In genomic region chr11:69395235-69395633, GRCm38 (mm10) we compare ENCODE assay signal across 8 mouse cellular contexts. TPM values are rescaled to one million over a fixed set of nuclear protein-coding genes. Genes with fewer than 3 reads are reported as not detected.
A peak's percentile ranks its signal among the peaks of the same experiment; 100 is the strongest.
DNase-seq lines count a peak whose midpoint lies in the region; ATAC-seq and TF ChIP-seq lines count a peak whose summit lies in the region.
"Not testable (repeated sequence)": the region's sequence is repeated elsewhere in the genome, so short reads cannot be mapped to it uniquely, and the experiment has no call there.

Gene Naa38, plus strand, starts transcription at chr11:69395487.
Gene Cyb5d1, minus strand, starts transcription at chr11:69395631.

- peak within 1 kb of the TSS; percentile 95 for H3K9ac ChIP-seq in forebrain, postnatal 0 days
- H3K9ac ChIP-seq in lung, embryonic 14.5 days = peak within 1 kb of the TSS; percentile 86

- ATAC-seq in forebrain, postnatal 0 days = peak; percentile 79
- ATAC-seq in lung, embryonic 14.5 days (ENCODE audit: insufficient read depth) = peak; percentile 65
- ATAC-seq in neutrophil, adult 5-6 weeks (ENCODE audit: extremely low read depth, insufficient number of reproducible peaks, low FRiP score, poor library complexity, severe bottlenecking) = peak; percentile 58

- peak within 1 kb of the TSS; percentile 88 for H3K4me3 ChIP-seq in E14TG2a.4 (replicated peaks; ENCODE audit: low read length)
- H3K4me3 ChIP-seq in forebrain, postnatal 0 days (ENCODE audit: low read depth, low read length) = peak within 1 kb of the TSS; percentile 74
- peak within 1 kb of the TSS; percentile 66 for H3K4me3 ChIP-seq in lung, embryonic 14.5 days (ENCODE audit: low read depth, low read length)

- not testable (repeated sequence) for H3K9me3 ChIP-seq in E14TG2a.4 (ENCODE audit: low read length); forebrain, postnatal 0 days (ENCODE audit: low read length); lung, embryonic 14.5 days (ENCODE audit: low read depth, low read length)

- H3K4me2 ChIP-seq in forebrain, postnatal 0 days (ENCODE audit: low read depth) = peak within 1 kb of the TSS; percentile 77
- H3K4me2 ChIP-seq in lung, embryonic 14.5 days = peak within 1 kb of the TSS; percentile 78

- H3K27ac ChIP-seq in forebrain, postnatal 0 days (ENCODE audit: low read depth, low read length) = peak within 1 kb of the TSS; percentile 98
- H3K27ac ChIP-seq in lung, embryonic 14.5 days (ENCODE audit: low read depth) = peak within 1 kb of the TSS; percentile 97

- under 1% methylated on average over 21 of the region's 24 CpGs for WGBS in forebrain, postnatal 0 days
- 0% methylated on average over 24 of the region's 24 CpGs for WGBS in lung, embryonic 14.5 days

- TF ChIP-seq CTCF in E14TG2a.4 (conservative IDR thresholded peaks at IDR 0.05; ENCODE audit: low read length); forebrain, postnatal 0 days (IDR thresholded peaks at IDR 0.05; ENCODE audit: low read depth); lung, embryonic 14.5 days (IDR thresholded peaks at IDR 0.05; ENCODE audit: low read depth): not testable (repeated sequence)

- H3K36me3 ChIP-seq in E14TG2a.4 (ENCODE audit: insufficient read depth, low read length) = peaks cover 22% of the 10 kb centered on the region
- peaks cover 14% of the 10 kb centered on the region for H3K36me3 ChIP-seq in forebrain, postnatal 0 days (ENCODE audit: insufficient read depth)
- H3K36me3 ChIP-seq in lung, embryonic 14.5 days (ENCODE audit: insufficient read depth) = peaks cover 16% of the 10 kb centered on the region

- H3K27me3 ChIP-seq in E14TG2a.4 (ENCODE audit: insufficient read depth, low read length); forebrain, postnatal 0 days (ENCODE audit: insufficient read depth, low read length); lung, embryonic 14.5 days (ENCODE audit: insufficient read depth, low read length): not testable (repeated sequence)

- H3K4me1 ChIP-seq in E14TG2a.4 (replicated peaks; ENCODE audit: low read depth, low read length) = peaks cover 56% of the 10 kb centered on the region
- H3K4me1 ChIP-seq in forebrain, postnatal 0 days (ENCODE audit: insufficient read depth) = peaks cover 10% of the 10 kb centered on the region; the same call in 1 of the 2 replicates
- not testable (repeated sequence) for H3K4me1 ChIP-seq in lung, embryonic 14.5 days (ENCODE audit: insufficient read depth)

- peak; percentile 92 for DNase-seq in cerebellum, adult 11-12 months
- DNase-seq in forebrain, postnatal 0 days = peak; percentile 96
- peak; percentile 89 to 91 for DNase-seq in heart, postnatal 36 days
- peak; percentile 89 to 93 for DNase-seq in layer of hippocampus, adult 8-10 months (ENCODE audit: low spot score in 2 of 2)
- DNase-seq in lung, embryonic 14.5 days = peak; percentile 96
- DNase-seq in testis, postnatal 14 days (ENCODE audit: low spot score) = peak; percentile 93

- intact Hi-C loops in heart, postnatal 36 days (cut with DNase I) = loop anchor here (5.0 kb wide), 1 partner anchor 298 kb away; the partner anchor contains the start of gene Per1

RNA-seq across cellular contexts. Expression of gene Naa38, which starts in this region (rescaled TPM):
- total RNA-seq in forebrain, postnatal 0 days (2014; rRNA removed) = 47.7 and 59.2 TPM in 2 replicates
- 125 and 141 TPM in 2 replicates for polyA plus RNA-seq in forebrain, postnatal 0 days (2015; fragmentation: Nextera tagmentation; extraction: Ambion mirVana)
- 100 to 1,000 TPM; 101 to 103 TPM for total RNA-seq in heart, postnatal 36 days (2021)
- total RNA-seq in layer of hippocampus, adult 8-10 months (2022) = 100 to 1,000 TPM; 101 to 126 (median 111) TPM
- polyA plus RNA-seq in lung, embryonic 14.5 days (2014; fragmentation: Nextera tagmentation; extraction: Ambion mirVana) = 169 and 173 TPM in 2 replicates
- total RNA-seq in neutrophil, adult 5-6 weeks (2017) = 34.1 and 39.9 TPM in 2 replicates

RNA-seq across cellular contexts. Expression of gene Cyb5d1, which starts in this region (rescaled TPM):
- total RNA-seq in forebrain, postnatal 0 days (2014; rRNA removed) = 21.1 and 28.9 TPM in 2 replicates
- polyA plus RNA-seq in forebrain, postnatal 0 days (2015; fragmentation: Nextera tagmentation; extraction: Ambion mirVana) = 17.0 and 24.2 TPM in 2 replicates
- 10 to 100 TPM; 29.6 to 31.8 TPM for total RNA-seq in heart, postnatal 36 days (2021)
- total RNA-seq in layer of hippocampus, adult 8-10 months (2022) = 10 to 100 TPM; 37.5 to 51.2 (median 46.5) TPM
- 26.8 and 27.2 TPM in 2 replicates for polyA plus RNA-seq in lung, embryonic 14.5 days (2014; fragmentation: Nextera tagmentation; extraction: Ambion mirVana)
- total RNA-seq in neutrophil, adult 5-6 weeks (2017) = 53.2 and 64.2 TPM in 2 replicates

Comparison
In these comparisons a context has a peak if more than half of its experiments do, and no peak if none do; other contexts are left out.
1. Peak in every context shown above with its lines: DNase-seq, ATAC-seq, H3K4me3 ChIP-seq and H3K27ac ChIP-seq.